Mouse (Mus musculus) cortical plate, adult 2 months (tissue): Measurements from ENCODE around the gene Tmem150b.

ENCODE experiments used
- CTCF ChIP-seq: fragments of 200-500 bp; IDR thresholded peaks from 2 replicates; pipeline ENCODE4 v1.5.1; 2011; ENCODE audit warnings: mild to moderate bottlenecking, control low read depth, low read length; ENCODE audit not compliant: insufficient read depth; ENCODE audit errors: extremely low read depth
- POLR2A ChIP-seq: fragments of 200-500 bp; IDR thresholded peaks from 2 replicates; pipeline ENCODE4 v1.6.1; 2011; ENCODE audit warnings: mild to moderate bottlenecking, low read length, control low read depth; ENCODE audit not compliant: insufficient read depth; ENCODE audit errors: extremely low read depth

DNA sequence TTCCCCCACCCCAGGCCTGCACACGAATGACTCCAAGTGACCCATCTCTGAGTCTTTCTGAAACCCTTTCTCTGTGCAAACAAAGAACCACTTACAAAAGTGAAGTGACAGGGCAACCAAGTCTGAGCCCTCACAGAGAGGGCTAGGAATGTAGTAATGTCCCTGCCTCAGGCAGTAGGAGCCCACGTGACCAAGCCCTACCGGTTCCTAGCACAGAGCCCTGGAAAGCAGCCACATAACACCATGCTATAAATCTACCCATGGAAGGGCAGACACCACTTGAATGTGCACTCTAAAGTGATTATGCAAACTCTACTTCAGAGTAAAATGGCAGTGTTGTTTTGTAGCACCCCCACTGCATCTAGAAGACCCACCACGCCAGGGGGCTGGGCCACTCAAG lies 53.1 kb downstream of the Tmem150b start:
- TF ChIP-seq CTCF: no peak
- TF ChIP-seq POLR2A: no peak
